Mouse (Mus musculus) forebrain, embryonic 12.5 days (tissue): ENCODE measurements around the gene Elf2. TPM values are rescaled to one million over a fixed set of nuclear protein-coding genes. Genes with fewer than 3 reads are reported as not detected.
"Not testable (repeated sequence)": the region's sequence is repeated elsewhere in the genome, so short reads cannot be mapped to it uniquely, and the experiment has no call there.

ENCODE experiments used
- ATAC-seq: fragments of 200-750 bp; cut with Nextera tagmentation; 2 replicates; pipeline ENCODE4 v1.8.0; 2017; ENCODE audit warnings: moderate TSS enrichment; ENCODE audit not compliant: low FRiP score
- H3K27ac ChIP-seq: fragments of 300-500 bp; sonication (generic); 2 replicates; pipeline ENCODE4 v1.5.1; 2016; ENCODE audit warnings: mild to moderate bottlenecking
- H3K27me3 ChIP-seq: fragments of 300-500 bp; sonication (generic); 2 replicates; pipeline ENCODE4 v1.6.1; 2016; ENCODE audit warnings: mild to moderate bottlenecking
- H3K36me3 ChIP-seq: fragments of 300-500 bp; sonication (generic); replicated peaks from 2 replicates; pipeline ENCODE4 v1.6.1; 2016; ENCODE audit warnings: mild to moderate bottlenecking
- H3K4me1 ChIP-seq: fragments of 300-500 bp; sonication (generic); 2 replicates; pipeline ENCODE4 v1.6.1; 2016
- H3K4me2 ChIP-seq: fragments of 300-500 bp; sonication (generic); 2 replicates; pipeline ENCODE4 v1.6.1; 2016; ENCODE audit warnings: mild to moderate bottlenecking, moderate library complexity
- H3K4me3 ChIP-seq: fragments of 300-500 bp; sonication (generic); replicated peaks from 2 replicates; pipeline ENCODE4 v1.5.1; 2016; ENCODE audit warnings: mild to moderate bottlenecking
- H3K9ac ChIP-seq: fragments of 300-500 bp; sonication (generic); 2 replicates; pipeline ENCODE4 v1.6.1; 2016; ENCODE audit warnings: mild to moderate bottlenecking
- H3K9me3 ChIP-seq: fragments of 300-500 bp; sonication (generic); 2 replicates; pipeline ENCODE4 v1.6.1; 2016
- WGBS: fragments of 180-500 bp; shearing (Covaris S2); methylation state at CpG from one replicate; pipeline ENCODE4 v1.1.7; 2016; 5-methylcytosine and 5-hydroxymethylcytosine counted together
- polyA plus RNA-seq: library from polyadenylated mRNA; unstranded; fragments of >200 nt; fragmentation: Nextera tagmentation; extraction: Ambion mirVana; gene quantifications from 2 replicates; pipeline ENCODE4 v1.2.1, GENCODE M21; 2016

Elf2 gene
- polyA plus RNA-seq, 1 experiment from 2014 or later, result 43.8 TPM

GRCm38 (mm10) chr3:51358181-51358580 is 17.7 kb upstream of the Elf2 start:
- Histone ChIP-seq H3K36me3 (no peaks in the 10 kb centered on the region), H3K27me3 (peaks cover 33% of the 10 kb centered on the region), H3K4me1 (peaks cover 6% of the 10 kb centered on the region), H3K9me3 (no peaks in the 10 kb centered on the region), H3K4me2 (peak overlapping the region; percentile 66), H3K27ac (no peak overlapping the region), H3K4me3 (peak overlapping the region; percentile 54), H3K9ac (no peak overlapping the region)
- WGBS, result 1% methylated on average over 15 of the region's 15 CpGs
- peak; percentile 61; the same call in 1 of the 2 replicates for ATAC-seq

DNA sequence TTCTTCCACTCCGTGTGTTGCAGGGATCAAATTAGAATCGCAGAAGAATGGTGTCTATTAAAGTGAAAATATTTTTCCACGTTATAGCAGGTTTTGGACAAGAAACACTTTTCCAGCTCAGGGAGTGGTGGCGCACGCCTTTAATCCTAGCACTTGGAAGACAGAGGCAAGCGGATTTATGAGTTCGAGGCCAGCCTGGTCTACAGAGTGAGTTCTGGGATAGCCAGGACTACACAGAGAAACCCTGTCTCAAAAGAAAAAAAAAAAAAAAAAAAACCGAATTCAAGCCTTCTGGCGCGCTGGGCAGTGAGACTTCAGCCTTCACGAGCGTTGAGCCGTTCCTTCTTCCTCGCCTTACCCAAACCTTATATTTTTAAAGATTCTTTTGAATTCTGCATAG is 17.2 kb upstream of the Elf2 start:
- Histone ChIP-seq H3K27ac (no peak overlapping the region), H3K9ac (no peak overlapping the region), H3K9me3 (no peaks in the 10 kb centered on the region), H3K4me3 (peak overlapping the region; percentile 54), H3K4me1 (peaks cover 6% of the 10 kb centered on the region), H3K36me3 (no peaks in the 10 kb centered on the region), H3K27me3 (peaks cover 33% of the 10 kb centered on the region), H3K4me2 (peak overlapping the region; percentile 21)
- ATAC-seq, result no peak
- WGBS, result 7% methylated on average over 14 of the region's 14 CpGs

GRCm38 (mm10) chr3:51357078-51357477 is 16.6 kb upstream of the Elf2 start:
- WGBS, result 55% methylated on average over 5 of the region's 5 CpGs

DNA sequence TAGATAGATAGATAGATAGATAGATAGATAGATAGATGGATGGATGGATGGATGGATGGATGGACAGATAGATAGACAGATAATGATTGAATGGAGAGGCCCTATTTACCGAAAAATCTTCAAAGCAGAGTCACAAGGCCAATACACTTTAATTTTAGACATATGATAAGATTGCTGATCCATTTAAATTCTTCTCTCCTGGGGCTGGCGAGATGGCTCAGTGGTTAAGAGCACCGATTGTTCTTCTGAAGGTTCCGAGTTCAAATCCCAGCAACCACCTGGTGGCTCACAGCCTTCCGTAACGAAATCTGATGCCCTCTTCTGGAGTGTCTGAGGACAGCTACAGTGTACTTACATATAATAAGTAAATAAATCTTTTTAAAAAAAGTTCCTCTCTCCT is 14.5 kb upstream of the Elf2 start:
- 85% methylated on average over 6 of the region's 6 CpGs for WGBS
- not testable (repeated sequence) for H3K4me2 ChIP-seq, H3K36me3 ChIP-seq, H3K4me3 ChIP-seq, ATAC-seq, H3K4me1 ChIP-seq, H3K9ac ChIP-seq, H3K27ac ChIP-seq, H3K9me3 ChIP-seq
- peaks cover 22% of the 10 kb centered on the region for H3K27me3 ChIP-seq

More at GRCm38 (mm10) chr3:51357078-51357477, 16.6 kb upstream of the Elf2 start:
- Histone ChIP-seq H3K36me3 (no peaks in the 10 kb centered on the region), H3K4me3 (no peak overlapping the region), H3K27me3 (peaks cover 33% of the 10 kb centered on the region), H3K27ac (no peak overlapping the region), H3K4me1 (peaks cover 6% of the 10 kb centered on the region), H3K9me3 (no peaks in the 10 kb centered on the region), H3K4me2 (no peak overlapping the region), H3K9ac (no peak overlapping the region)
- ATAC-seq, result no peak

DNA sequence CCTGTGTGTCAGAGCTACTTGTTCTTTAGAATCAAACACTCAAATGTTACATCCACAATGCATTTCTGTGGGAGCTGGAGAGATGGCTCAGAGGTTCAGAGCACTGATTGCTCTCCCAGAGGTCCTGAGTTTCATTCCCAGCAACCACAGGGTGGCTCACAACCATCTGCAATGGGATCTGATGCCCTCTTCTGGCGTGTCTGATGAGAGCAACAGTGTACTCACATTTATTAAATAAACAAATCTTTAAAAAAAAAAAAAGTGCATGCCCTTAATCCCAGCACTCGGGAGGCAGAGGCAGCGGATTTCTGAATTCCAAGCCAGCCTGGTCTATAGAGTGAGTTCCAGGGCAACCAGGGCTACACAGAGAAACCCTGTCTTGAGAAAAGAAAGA is 13.6 kb upstream of the Elf2 start:
- WGBS, result 69% methylated on average over 3 of the region's 3 CpGs
- Histone ChIP-seq H3K4me3 (no peak overlapping the region), H3K27ac (no peak overlapping the region), H3K9ac (no peak overlapping the region), H3K9me3 (no peaks in the 10 kb centered on the region), H3K4me2 (no peak overlapping the region), H3K27me3 (peaks cover 13% of the 10 kb centered on the region), H3K4me1 (peaks cover 6% of the 10 kb centered on the region), H3K36me3 (no peaks in the 10 kb centered on the region)
- no peak for ATAC-seq

- Histone ChIP-seq H3K9me3 (no peaks in the 10 kb centered on the region), H3K27ac (no peak overlapping the region), H3K4me1 (peaks cover under 1% of the 10 kb centered on the region), H3K27me3 (peaks cover 8% of the 10 kb centered on the region), H3K4me2 (no peak overlapping the region), H3K4me3 (no peak overlapping the region), H3K36me3 (no peaks in the 10 kb centered on the region), H3K9ac (no peak overlapping the region)
- 77% methylated on average over 4 of the region's 4 CpGs for WGBS
- no peak for ATAC-seq
These were observed 13.0 kb upstream of the Elf2 start for GRCm38 (mm10) chr3:51353325-51354033.

DNA sequence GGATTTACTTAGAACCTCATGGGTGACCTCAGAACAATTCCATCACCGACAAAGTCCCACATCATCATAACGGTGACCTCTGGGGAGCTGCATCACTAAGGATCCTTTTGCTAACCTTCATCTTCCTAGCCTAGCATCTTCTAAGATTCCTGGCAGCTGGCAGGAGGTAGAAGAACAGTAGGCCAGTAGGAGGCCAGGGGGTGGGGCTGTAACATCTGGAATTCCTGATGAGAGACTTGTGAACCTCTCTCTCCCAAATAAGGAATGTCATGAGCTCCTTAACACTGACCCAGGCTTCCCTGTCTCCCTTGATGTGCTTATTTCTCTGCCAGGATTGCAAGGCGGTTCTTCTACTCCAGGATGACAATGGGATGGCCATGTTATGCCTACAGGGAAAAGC is 10.3 kb upstream of the Elf2 start:
- H3K27me3 ChIP-seq, result no peaks in the 10 kb centered on the region
- no peak overlapping the region for H3K4me3 ChIP-seq
- WGBS, result 35% methylated on average over 3 of the region's 3 CpGs
- no peaks in the 10 kb centered on the region for H3K9me3 ChIP-seq
- H3K4me1 ChIP-seq, result no peaks in the 10 kb centered on the region
- H3K4me2 ChIP-seq, result no peak overlapping the region
- H3K9ac ChIP-seq, result no peak overlapping the region
- H3K36me3 ChIP-seq, result no peaks in the 10 kb centered on the region
- no peak for ATAC-seq
- no peak overlapping the region for H3K27ac ChIP-seq

- no peaks in the 10 kb centered on the region for H3K4me1 ChIP-seq
- no peak overlapping the region for H3K4me2 ChIP-seq
- H3K4me3 ChIP-seq, result no peak overlapping the region
- no peaks in the 10 kb centered on the region for H3K9me3 ChIP-seq
- no peaks in the 10 kb centered on the region for H3K27me3 ChIP-seq
- 60% methylated on average over 3 of the region's 3 CpGs for WGBS
- no peak for ATAC-seq
- H3K27ac ChIP-seq, result no peak overlapping the region
- no peaks in the 10 kb centered on the region for H3K36me3 ChIP-seq
- no peak overlapping the region for H3K9ac ChIP-seq
These were observed 8.3 kb upstream of the Elf2 start for GRCm38 (mm10) chr3:51348646-51349238.

- H3K4me3 ChIP-seq, H3K36me3 ChIP-seq, H3K9me3 ChIP-seq, H3K4me2 ChIP-seq, ATAC-seq, H3K4me1 ChIP-seq, H3K27ac ChIP-seq, H3K9ac ChIP-seq, H3K27me3 ChIP-seq: not testable (repeated sequence)
- WGBS, result 92% methylated on average over 2 of the region's 2 CpGs
These were observed 4.6 kb upstream of the Elf2 start for GRCm38 (mm10) chr3:51345017-51345416.

GRCm38 (mm10) chr3:51344182-51344581 is 3.7 kb upstream of the Elf2 start:
- not testable (repeated sequence) for H3K9ac ChIP-seq, H3K27me3 ChIP-seq, H3K4me2 ChIP-seq, H3K4me1 ChIP-seq, H3K27ac ChIP-seq, H3K36me3 ChIP-seq, H3K4me3 ChIP-seq, H3K9me3 ChIP-seq, ATAC-seq
- 92% methylated on average over 6 of the region's 6 CpGs for WGBS

DNA sequence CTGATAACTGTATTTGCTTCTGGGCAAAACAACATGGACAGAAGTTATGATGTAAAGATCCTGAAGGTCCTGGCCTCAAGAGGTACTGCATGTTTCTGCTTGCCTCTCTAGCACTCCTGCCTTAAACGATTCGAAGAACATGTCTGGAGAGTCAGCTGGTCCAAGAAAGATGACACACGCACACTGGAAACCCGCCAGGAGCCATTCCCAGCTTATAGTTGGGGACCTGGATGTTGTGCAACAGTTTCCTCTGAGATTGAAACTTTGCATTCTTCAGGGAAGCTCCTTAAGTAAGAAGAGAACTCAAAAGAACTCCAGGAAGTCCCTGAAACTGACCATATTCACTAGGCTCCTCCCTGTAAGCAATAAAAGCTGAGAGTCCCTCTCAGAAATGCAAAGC is 2.8 kb upstream of the Elf2 start:
- Histone ChIP-seq H3K4me2 (no peak overlapping the region), H3K4me3 (no peak overlapping the region), H3K27me3 (no peaks in the 10 kb centered on the region), H3K9ac (no peak overlapping the region), H3K4me1 (peaks cover 4% of the 10 kb centered on the region), H3K27ac (no peak overlapping the region), H3K9me3 (no peaks in the 10 kb centered on the region), H3K36me3 (no peaks in the 10 kb centered on the region)
- no peak for ATAC-seq
- WGBS, result 94% methylated on average over 4 of the region's 4 CpGs

GRCm38 (mm10) chr3:51342152-51342551 is 1.7 kb upstream of the Elf2 start:
- WGBS, result 9% methylated on average over 9 of the region's 9 CpGs
- H3K9me3 ChIP-seq, result no peaks in the 10 kb centered on the region
- H3K4me2 ChIP-seq, result peak overlapping the region; percentile 81
- H3K9ac ChIP-seq, result peak overlapping the region; percentile 98
- peak overlapping the region; percentile 100 for H3K27ac ChIP-seq
- H3K4me3 ChIP-seq, result peak overlapping the region; percentile 97
- H3K36me3 ChIP-seq, result no peaks in the 10 kb centered on the region
- no peak for ATAC-seq
- no peaks in the 10 kb centered on the region for H3K27me3 ChIP-seq
- peaks cover 7% of the 10 kb centered on the region for H3K4me1 ChIP-seq
